Mouse (Mus musculus): ENCODE results near the gene Fam104a.

DNA sequence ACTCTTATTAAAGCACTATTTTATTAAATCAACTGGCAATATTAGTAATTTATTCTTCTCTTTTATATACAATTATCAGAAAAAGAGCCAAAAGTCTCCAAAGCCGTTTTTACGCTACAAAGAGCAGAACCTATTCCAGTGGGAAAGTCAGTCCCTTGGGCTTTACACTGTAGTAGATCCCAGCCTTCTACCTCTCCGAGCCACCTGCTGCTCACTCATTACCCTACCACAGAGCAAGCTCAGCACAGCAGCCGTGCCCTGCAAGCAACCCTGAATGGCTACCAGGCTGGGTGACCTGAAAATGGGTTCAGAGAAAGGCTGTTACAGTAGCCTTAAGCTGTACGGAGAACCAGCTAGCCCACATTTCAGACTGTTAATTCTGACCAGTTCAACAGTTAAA lies 9.4 kb downstream of the Fam104a start:
- TF ChIP-seq CTCF (IDR thresholded peaks at IDR 0.05; ENCODE audit: low read depth, low read length) (no peak), POLR2A (IDR thresholded peaks at IDR 0.05; ENCODE audit: extremely low read depth, insufficient read depth, low read length) (no peak)

Data from liver, adult 2 months (tissue).